Mouse (Mus musculus): ENCODE results near the gene Gsap.

DNA sequence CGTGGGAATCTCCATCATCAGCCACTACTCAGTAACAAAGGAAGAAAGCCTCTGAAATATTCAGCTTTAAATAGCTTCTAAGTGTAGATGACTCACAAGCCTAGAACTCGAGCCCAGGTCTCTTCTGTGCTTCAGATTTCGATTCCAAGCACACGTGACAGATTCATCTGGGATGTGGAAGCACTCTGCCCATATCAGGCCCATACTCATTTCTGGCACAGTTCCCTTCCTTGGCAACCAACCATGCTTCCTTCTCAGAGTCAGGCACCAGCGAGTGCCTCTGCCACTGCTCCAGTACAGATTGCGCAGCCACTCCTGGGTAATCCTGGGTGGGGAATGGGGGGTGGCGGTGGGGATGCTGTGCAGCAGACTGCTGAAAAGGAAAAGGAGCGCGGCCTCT, 46.5 kb upstream of the Gsap start:
- TF ChIP-seq CTCF (IDR thresholded peaks at IDR 0.05; ENCODE audit: low read depth) (no peak), EP300 (optimal IDR thresholded peaks at IDR 0.05) (no peak)
